ENCODE assay signal across 5 mouse cellular contexts in genomic region chr15:13302672-13303071, GRCm38 (mm10).
"Had no signal": no experiment of that assay in that cellular context is flagged by ENCODE, and none has a peak within 500 bp of the region (broad histone marks: within the 10 kb centered on the region; RNA-seq: fewer than 3 reads in every experiment).

No protein-coding gene starts in this region.

- DNase-seq: kidney, postnatal 25 days; lung, adult 18-20 months; right cerebral cortex, adult 18-20 months; right cerebral cortex, postnatal 25 days; thymus, postnatal 36 days had no signal
